Mouse (Mus musculus) gastrocnemius, adult 2 months (tissue): ENCODE measurements around the gene Gxylt1. TPM values are rescaled to one million over a fixed set of nuclear protein-coding genes. Genes with fewer than 3 reads are reported as not detected.

Source experiments
- DNase-seq: peaks from one replicate; pipeline ENCODE4 v3.0.0; 2022
- H3K27ac ChIP-seq: fragments of 200-600 bp; 2 replicates; pipeline ENCODE4 v1.8.1; 2022; ENCODE audit warnings: mild to moderate bottlenecking
- H3K4me3 ChIP-seq: fragments of 200-600 bp; 2 replicates; pipeline ENCODE4 v1.8.1; 2022; ENCODE audit warnings: mild to moderate bottlenecking, moderate library complexity
- CTCF ChIP-seq: fragments of 200-600 bp; IDR thresholded peaks from 2 replicates; pipeline ENCODE4 v1.8.1; 2022; ENCODE audit warnings: antibody characterized with exemption, mild to moderate bottlenecking, moderate library complexity
- intact Hi-C: fragments of 180-260 bp; cut with DNase I; formaldehyde crosslinking; loops from one replicate; pipeline ENCODE4 v1.15.1; 2025
- total RNA-seq, 2 experiments: library from RNA; stranded (reverse); gene quantifications; 2 replicates each; pipeline ENCODE4 v1.2.3; 2021

Gxylt1 gene
- total RNA-seq, 2 experiments from 2014 or later = 5.7 to 6.9 TPM

DNA sequence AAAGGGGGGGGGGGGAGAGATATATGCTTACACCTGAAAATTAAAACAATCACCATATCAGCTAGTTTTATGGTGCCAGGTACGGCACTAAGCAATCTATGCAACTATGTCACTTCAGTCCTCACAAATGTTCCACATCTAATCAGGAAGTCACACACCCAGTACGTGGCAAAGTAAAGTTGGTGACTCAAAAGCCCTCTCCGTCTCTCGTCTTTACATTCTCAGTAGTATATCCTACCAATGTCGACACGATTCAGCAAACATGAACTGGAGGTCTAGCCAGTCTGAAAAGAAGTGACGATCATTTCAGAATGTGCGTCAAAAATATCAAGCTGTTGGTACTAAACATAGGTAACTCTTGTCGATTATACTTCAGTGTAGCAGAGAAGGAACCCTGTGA is 2.0 kb downstream of the Gxylt1 start:
- Histone ChIP-seq H3K4me3 (no peak overlapping the region), H3K27ac (no peak overlapping the region)
- intact Hi-C loops = no loop called here
- no peak for DNase-seq
- no peak for TF ChIP-seq CTCF

DNA sequence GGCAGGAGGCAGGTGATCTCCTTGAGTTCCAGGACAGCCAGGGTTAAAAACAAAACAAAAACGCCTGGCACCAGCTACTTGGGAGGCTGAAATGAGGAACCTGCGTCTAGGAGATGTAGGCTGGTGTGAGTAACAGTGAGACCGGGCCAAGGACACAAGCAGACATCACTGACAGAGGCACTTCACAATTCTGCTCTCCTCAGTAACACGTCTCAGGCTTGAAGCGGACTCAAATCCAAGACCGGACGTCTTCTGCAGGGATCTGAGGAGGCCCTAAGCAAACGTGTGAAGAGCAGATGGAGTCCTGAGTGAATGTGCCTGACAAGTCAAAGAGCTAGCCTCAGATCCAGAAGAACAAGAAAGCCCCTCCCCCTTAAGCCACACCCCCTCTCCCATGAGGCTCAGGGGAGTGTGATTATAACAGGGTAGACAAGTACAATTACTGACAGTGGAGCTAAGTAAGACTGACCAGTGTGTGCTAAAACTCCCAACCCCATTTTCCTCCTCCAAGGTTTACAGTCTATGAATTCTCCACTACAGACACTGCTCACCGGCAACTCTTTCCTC is 4.6 kb downstream of the Gxylt1 start:
- DNase-seq = no peak
- no peak overlapping the region for H3K4me3 ChIP-seq
- no peak for TF ChIP-seq CTCF
- H3K27ac ChIP-seq = no peak overlapping the region
- intact Hi-C loops = no loop called here

DNA sequence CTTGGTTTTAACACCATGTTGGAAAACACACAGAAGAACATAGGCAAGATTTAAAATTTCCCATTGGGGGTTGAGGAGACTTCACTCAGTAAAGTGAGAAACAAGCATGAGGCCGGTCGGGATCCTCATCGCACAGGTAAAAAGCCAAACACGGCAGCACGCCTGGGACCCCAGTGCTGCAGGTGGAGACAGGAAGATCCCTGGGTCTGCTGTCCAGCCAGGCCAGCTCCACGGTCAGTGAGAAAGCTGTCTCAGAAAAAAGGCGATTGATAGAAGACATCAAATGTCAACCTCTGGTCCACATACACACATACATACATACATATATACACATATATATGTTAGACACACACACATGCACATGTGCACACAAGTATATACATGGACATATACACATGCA is 5.4 kb downstream of the Gxylt1 start:
- TF ChIP-seq CTCF = no peak
- Histone ChIP-seq H3K4me3 (no peak overlapping the region), H3K27ac (no peak overlapping the region)
- DNase-seq = no peak
- intact Hi-C loops = loop anchor here (5.0 kb wide), 2 partner anchors 128 to 308 kb away; partner anchors contain the start of genes Pphln1 and Zcrb1

DNA sequence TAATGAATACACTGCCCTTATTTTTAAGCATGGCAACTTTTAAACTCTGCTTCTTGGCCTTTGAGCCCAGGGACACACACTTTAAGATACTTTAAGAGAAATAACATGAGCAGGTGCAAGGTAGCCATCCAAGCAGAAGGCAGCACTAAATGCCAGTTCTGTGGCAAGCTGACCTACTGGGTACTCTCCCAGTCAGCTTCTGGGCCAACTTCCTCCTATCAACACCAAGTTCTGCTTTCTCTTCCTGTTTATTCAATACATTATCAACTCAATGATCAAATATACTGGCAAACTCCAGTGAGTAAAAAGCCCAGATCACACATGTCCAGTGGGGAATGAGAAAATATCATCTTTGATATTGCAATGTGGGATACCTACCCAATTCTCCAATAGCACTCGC is 7.0 kb downstream of the Gxylt1 start:
- intact Hi-C loops = loop anchor here (5.0 kb wide), 2 partner anchors 129 to 309 kb away; partner anchors contain the start of genes Pphln1 and Zcrb1
- Histone ChIP-seq H3K27ac (peak overlapping the region; percentile 41), H3K4me3 (no peak overlapping the region)
- no peak for TF ChIP-seq CTCF
- DNase-seq = no peak

DNA sequence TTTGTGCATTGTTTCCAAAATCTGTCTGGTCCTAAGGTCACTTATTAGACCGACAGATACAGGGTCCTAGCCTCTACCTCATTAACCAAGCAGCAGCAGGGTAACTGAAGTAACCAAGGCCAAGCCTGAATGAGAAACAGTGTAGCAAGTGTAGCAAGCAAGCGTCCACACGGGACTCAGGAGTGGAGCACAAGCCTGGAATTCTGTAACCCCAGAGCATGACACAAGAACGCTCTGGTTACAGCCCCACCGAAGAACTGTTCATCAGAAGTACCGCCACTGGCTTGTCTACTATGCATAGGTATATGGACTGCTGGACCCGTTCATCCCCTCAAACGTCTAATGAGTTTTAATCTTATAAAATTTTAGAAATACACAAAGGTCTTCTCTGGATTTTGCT is 7.5 kb downstream of the Gxylt1 start:
- H3K4me3 ChIP-seq = no peak overlapping the region
- no peak for TF ChIP-seq CTCF
- H3K27ac ChIP-seq = peak overlapping the region; percentile 24; the same call in 1 of the 2 replicates
- intact Hi-C loops = loop anchor here (1.0 to 5.0 kb wide), 3 partner anchors 130 to 310 kb away; partner anchors contain the start of genes Pphln1 and Zcrb1
- no peak for DNase-seq

DNA sequence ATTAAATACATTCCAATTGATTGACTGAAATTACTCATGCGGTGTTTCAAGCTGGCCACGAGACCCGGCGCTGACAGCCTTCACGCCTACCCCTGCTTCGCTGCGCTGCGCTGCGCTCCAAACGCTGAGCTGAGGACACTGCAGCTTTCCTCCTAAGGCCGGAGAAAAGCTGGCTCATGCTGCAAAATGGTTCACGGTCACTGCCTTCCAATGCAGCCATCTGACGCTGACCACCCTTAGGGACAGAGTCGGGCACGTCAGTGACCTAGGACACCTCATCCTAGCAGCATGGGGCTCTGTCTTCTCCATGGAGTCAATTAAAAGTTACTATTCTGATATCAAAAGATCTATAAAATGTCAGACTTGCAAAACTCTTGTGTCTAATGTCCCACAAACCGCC is 8.6 kb downstream of the Gxylt1 start:
- no peak overlapping the region for H3K4me3 ChIP-seq
- intact Hi-C loops = loop anchor here (5.0 kb wide), 2 partner anchors 131 to 311 kb away; partner anchors contain the start of genes Pphln1 and Zcrb1
- H3K27ac ChIP-seq = no peak overlapping the region
- DNase-seq = no peak
- no peak for TF ChIP-seq CTCF

DNA sequence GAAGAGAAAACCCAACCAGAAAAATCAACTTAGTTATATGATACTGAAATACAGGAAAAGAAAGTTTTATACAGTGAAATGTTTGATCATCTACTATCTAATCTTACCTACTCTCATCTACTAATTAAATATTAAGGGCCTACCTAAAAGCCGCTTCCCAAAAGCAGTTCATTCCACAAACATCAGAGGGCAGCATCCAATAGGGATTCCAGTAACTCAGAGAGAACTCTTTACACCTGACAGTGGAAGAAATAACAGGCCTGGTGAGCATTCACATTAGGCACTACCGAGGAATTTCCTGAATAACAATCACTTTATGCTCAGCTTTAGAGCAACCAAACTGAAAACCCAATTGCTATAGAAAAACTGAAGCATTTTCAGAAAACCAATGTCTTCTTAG is 9.3 kb downstream of the Gxylt1 start:
- DNase-seq = peak; percentile 56
- intact Hi-C loops = loop anchor here (5.0 kb wide), 2 partner anchors 132 to 312 kb away; partner anchors contain the start of genes Pphln1 and Zcrb1
- H3K4me3 ChIP-seq = no peak overlapping the region
- no peak overlapping the region for H3K27ac ChIP-seq
- peak; percentile 89 for TF ChIP-seq CTCF

DNA sequence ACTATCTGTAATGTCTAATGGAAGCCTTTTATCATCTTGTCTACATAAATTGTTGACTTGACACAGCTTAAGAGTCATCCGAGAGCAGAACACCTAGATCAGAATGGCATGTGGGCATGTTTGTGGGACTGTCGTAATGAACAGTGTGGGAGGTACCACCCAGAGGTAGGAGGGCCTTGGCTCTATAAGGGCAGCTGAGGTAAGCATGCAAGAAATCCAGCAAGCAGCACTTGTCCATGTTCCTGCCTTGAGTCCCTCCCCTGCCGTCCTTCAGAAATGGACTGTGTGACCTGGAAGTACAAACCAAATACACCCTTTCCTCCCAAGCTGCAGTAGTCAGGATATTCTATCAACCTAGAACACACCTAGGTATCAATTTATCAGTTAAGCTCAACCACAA is 9.7 kb downstream of the Gxylt1 start:
- DNase-seq = no peak
- Histone ChIP-seq H3K27ac (no peak overlapping the region), H3K4me3 (no peak overlapping the region)
- TF ChIP-seq CTCF = no peak
- intact Hi-C loops = loop anchor here (5.0 kb wide), 2 partner anchors 132 to 312 kb away; partner anchors contain the start of genes Pphln1 and Zcrb1

DNA sequence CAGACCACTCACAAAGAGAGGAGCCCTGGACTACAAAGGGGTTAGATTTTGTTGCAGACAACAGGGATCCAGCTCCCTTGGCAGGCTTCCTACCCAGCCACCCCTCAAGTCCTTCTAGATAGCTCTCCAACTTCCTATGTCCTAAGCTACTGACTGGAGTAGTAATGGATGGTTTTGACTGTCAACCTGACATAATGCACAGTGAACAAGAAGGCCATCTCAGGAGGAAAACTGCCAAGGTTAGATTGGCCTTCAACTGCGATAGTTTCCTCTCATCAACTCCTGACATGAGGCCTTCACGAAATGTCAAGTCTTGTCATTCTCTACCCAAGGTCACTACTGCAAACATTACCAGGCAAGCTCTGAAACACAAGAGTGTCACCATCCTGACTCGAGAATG is 10.8 kb downstream of the Gxylt1 start:
- H3K27ac ChIP-seq = no peak overlapping the region; the same call in 1 of the 2 replicates
- DNase-seq = no peak
- no peak overlapping the region for H3K4me3 ChIP-seq
- no peak for TF ChIP-seq CTCF
- intact Hi-C loops = no loop called here

DNA sequence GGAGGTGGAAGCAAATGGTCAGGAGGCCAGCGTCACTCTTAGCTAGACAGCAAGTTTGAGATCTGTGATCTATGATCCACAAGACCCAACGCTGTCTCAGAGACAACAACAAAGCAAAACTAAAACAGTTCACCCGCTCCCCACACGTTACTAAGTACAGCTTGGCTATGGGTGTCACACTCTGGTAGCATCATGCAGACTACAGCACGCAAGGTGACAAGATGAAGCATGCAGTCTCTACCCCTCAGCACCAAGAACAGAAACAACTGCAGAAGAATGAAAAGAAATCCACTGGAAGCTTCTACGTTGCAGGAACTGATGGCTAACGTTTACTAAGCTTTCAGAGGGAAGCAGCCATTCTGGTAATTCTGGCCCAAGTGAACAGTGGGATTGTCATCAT is 11.4 kb downstream of the Gxylt1 start:
- intact Hi-C loops = no loop called here
- DNase-seq = no peak
- Histone ChIP-seq H3K4me3 (no peak overlapping the region), H3K27ac (no peak overlapping the region)
- TF ChIP-seq CTCF = no peak

DNA sequence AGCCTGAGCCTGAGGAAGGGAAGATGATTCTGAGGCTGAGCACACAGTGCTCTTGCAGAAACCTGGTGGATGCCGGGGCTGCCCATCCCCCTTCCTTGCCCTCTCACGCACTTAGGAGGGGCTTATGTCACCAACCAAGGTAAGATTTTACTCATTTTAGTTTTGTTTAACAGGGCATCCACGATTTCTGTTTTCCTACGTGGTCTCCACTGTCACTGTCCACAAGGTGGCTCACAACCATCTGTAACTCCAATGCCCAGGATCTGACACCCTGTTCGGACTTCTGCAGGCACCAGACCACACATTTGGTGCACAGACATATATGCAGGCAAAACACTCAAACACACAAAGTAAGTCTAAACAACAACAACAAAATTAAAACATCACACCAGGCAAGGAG is 12.2 kb downstream of the Gxylt1 start:
- intact Hi-C loops = no loop called here
- DNase-seq = no peak
- H3K4me3 ChIP-seq = no peak overlapping the region
- TF ChIP-seq CTCF = peak; percentile 48
- H3K27ac ChIP-seq = no peak overlapping the region

DNA sequence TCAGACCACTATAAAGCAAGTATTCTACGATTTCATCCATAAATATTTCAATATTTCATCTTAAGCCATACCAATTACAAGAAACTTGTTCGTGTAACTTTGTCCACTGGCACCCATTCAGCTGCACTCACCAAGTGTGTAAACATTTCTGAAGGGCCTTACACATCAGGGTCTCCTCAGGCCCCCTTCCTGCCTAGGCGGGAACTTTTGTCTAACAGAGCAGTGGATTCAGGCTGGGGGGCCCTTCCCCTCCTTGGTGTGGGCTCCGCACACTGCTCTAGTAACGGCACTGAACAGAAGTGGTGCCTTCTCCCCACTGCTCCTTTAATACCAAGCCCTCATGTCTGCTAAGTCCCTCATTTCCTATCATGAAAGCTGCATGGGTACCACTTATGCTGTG is 12.7 kb downstream of the Gxylt1 start:
- intact Hi-C loops = no loop called here
- H3K4me3 ChIP-seq = no peak overlapping the region
- no peak overlapping the region for H3K27ac ChIP-seq
- DNase-seq = no peak
- TF ChIP-seq CTCF = no peak

DNA sequence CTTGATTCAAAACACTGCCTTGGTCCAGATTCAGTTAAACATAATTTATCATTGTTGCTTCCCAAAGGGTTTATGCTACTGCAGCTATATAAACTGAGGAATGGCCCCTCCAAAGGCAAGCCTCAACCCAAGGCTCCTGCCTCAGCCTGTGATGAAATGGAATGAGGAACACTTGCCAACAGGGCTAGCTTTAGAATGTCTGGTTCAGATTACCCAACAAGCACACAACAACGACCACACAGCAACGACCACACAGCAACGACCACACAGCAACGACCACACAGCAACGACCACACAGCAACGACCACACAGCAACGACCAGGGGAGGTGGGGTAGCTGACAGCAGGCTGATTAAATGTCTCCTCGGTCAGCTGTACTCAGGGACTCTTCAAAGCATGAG is 15.0 kb downstream of the Gxylt1 start:
- intact Hi-C loops = no loop called here

DNA sequence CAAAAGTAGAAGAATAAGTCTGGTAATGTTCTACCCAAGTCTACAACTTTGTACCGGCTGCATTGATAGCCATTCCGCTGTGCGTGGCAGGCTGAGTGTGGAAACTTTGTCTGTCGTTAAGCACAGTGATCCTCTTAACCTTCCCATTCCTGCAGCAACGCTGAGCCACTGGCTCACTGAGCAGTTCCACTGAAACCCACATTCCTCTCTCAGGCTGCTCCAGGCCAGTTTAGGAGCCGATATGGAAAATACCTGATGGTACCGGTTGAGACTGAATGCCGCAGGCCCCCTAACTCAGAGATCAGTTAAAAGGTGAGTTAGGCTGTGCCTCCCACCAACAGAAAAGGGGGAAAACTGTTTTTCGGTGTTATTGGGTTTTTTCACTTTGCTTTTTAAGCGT is 19.7 kb downstream of the Gxylt1 start:
- intact Hi-C loops = no loop called here
- no peak for TF ChIP-seq CTCF
- Histone ChIP-seq H3K4me3 (no peak overlapping the region), H3K27ac (no peak overlapping the region)
- no peak for DNase-seq

More for the DNA sequence above, 15.0 kb downstream of the Gxylt1 start:
- no peak for TF ChIP-seq CTCF
- Histone ChIP-seq H3K27ac (no peak overlapping the region), H3K4me3 (no peak overlapping the region)
- DNase-seq = no peak
